Mouse (Mus musculus): ENCODE data around the gene Idua.

The Idua gene

GRCm38 (mm10) chr5:108654444-108654990 lies 5.6 kb upstream of the Idua start:
- no peak for DNase-seq (ENCODE audit: low read depth)

GRCm38 (mm10) chr5:108655381-108655780 lies 4.8 kb upstream of the Idua start:
- no peak for DNase-seq (ENCODE audit: low read depth)

GRCm38 (mm10) chr5:108655891-108656650 lies 4.1 kb upstream of the Idua start:
- DNase-seq (ENCODE audit: low read depth): no peak

GRCm38 (mm10) chr5:108657406-108657805 lies 2.7 kb upstream of the Idua start:
- no peak for DNase-seq (ENCODE audit: low read depth)

GRCm38 (mm10) chr5:108658611-108659010 lies 1.5 kb upstream of the Idua start:
- no peak for DNase-seq (ENCODE audit: low read depth)

- peak; percentile 91 for DNase-seq (ENCODE audit: low read depth)
Measured at GRCm38 (mm10) chr5:108660632-108661268, 619 bp downstream of the Idua start.

- no peak for DNase-seq (ENCODE audit: low read depth)
Measured at GRCm38 (mm10) chr5:108662772-108663171, 2.6 kb downstream of the Idua start.

GRCm38 (mm10) chr5:108665066-108665465 lies 4.9 kb downstream of the Idua start:
- DNase-seq (ENCODE audit: low read depth): no peak

- DNase-seq (ENCODE audit: low read depth): no peak
Measured at GRCm38 (mm10) chr5:108667370-108667769, 7.2 kb downstream of the Idua start.

- DNase-seq (ENCODE audit: low read depth): no peak
Measured at GRCm38 (mm10) chr5:108668387-108668932, 8.3 kb downstream of the Idua start.

- peak; percentile 86 for DNase-seq (ENCODE audit: low read depth)
Measured at GRCm38 (mm10) chr5:108668977-108669936, 9.1 kb downstream of the Idua start, which contains the start of gene Dgkq. Dgkq (minus strand) TSS chr5:108669672.

GRCm38 (mm10) chr5:108669986-108670385 lies 9.9 kb downstream of the Idua start:
- no peak for DNase-seq (ENCODE audit: low read depth)

- peak; percentile 82 for DNase-seq (ENCODE audit: low read depth)
Measured at GRCm38 (mm10) chr5:108670785-108671184, 10.7 kb downstream of the Idua start.

- no peak for DNase-seq (ENCODE audit: low read depth)
Measured at GRCm38 (mm10) chr5:108671757-108672156, 11.6 kb downstream of the Idua start.

GRCm38 (mm10) chr5:108674624-108675023 lies 14.5 kb downstream of the Idua start:
- no peak for DNase-seq (ENCODE audit: low read depth)

- DNase-seq (ENCODE audit: low read depth): peak; percentile 77
Measured at GRCm38 (mm10) chr5:108675251-108675816, 15.2 kb downstream of the Idua start, which contains the start of gene Slc26a1. Slc26a1 (minus strand) TSS chr5:108675569.

GRCm38 (mm10) chr5:108676772-108677498 lies 16.8 kb downstream of the Idua start:
- DNase-seq (ENCODE audit: low read depth): peak; percentile 71

GRCm38 (mm10) chr5:108677605-108678295 lies 17.6 kb downstream of the Idua start:
- no peak for DNase-seq (ENCODE audit: low read depth)

GRCm38 (mm10) chr5:108678296-108678854 lies 18.2 kb downstream of the Idua start:
- DNase-seq (ENCODE audit: low read depth): no peak

GRCm38 (mm10) chr5:108679909-108680308 lies 19.8 kb downstream of the Idua start:
- DNase-seq (ENCODE audit: low read depth): no peak

Measured in c-Kit-positive CD71-positive TER-119-negative erythroid progenitor cells, embryonic 14.5 days (primary cell).